Mouse (Mus musculus) frontal cortex, postnatal 25 days (tissue): Measurements from ENCODE around the gene Cdc42bpg.

ENCODE experiments used
- DNase-seq, 2 experiments: peaks; one replicate each; pipeline ENCODE4 v3.0.0; 2022; ENCODE audit warnings: low spot score in 2 of 2

Cdc42bpg gene

DNA sequence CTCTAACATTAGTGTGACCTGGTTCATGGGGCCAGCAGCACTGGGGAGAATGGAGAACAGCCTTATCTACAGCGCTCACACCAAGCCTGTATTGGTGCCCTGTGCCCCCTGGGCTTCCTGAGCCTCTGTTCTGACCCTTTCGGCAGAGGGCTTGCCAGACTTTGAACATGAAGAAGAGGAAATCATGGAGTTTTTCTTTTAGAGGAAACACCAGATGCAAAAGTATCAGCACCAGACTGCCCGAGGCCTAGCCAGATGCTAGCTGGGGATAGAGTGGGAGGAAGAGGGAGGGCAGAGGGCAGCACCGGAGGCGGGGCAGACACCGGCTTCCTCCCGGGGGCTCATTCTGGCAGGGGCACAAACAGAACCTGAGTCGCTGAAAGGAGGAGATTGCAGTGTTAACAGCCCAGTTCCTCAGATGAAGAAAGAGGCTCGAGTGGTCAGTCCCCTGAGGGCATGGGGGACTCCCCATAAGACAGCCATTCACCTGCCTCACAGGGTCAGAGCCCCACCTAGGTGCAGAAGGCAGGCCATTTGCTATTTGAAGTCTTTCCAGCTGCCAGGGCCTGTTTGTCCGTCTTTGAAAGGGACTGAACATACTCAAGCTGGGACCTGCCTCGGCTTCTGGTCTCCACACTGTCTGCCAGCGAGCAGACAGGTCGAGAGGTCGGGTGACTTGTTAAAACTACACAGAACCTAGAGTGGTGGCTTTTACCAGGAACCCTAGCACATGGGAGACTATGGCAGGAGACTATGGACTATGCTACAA, 43.1 kb downstream of the Cdc42bpg start:
- no peak for DNase-seq

- no peak for DNase-seq
Observed at GRCm38 (mm10) chr19:6351431-6352106, 45.3 kb downstream of the Cdc42bpg start.

GRCm38 (mm10) chr19:6352107-6352505, 45.9 kb downstream of the Cdc42bpg start:
- no peak for DNase-seq

DNA sequence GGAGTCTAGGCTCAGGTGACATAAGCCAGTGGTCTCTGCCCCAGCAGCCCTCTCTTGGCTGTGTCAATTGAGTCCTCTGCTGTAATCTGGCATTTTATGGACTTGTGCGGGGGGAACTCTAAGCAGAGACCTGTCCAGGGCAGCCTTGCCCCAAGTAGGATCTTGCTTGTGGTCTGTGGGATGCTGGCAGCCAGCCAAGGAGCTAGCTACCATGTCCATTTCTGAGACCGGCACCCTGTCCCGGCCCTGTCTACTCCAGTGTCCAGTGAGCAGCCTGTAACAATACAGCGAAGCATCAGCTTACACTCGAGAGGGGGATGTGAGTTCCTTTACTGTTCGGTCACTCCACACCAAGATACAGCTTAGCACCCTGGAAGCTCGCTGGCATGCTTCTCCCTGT, 47.8 kb downstream of the Cdc42bpg start:
- no peak for DNase-seq

DNA sequence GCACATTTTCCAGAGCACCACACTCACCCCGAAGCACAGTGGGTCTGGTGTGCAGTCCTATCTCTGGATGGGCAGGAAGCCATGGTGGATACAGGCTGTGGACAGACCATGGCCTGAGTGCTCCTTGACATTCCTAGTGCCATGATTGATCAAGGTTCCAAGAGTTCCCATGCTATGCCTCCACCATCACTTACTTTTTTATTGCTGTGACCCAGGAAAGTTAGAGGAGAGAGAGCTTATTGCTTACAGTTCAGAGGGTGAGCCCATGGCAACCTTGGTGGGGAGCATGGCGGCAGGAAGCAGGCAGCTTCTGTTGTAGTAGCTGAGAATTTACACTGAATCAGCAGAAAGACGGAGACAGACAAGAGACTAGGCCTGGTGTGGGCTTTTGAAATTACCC, 55.0 kb downstream of the Cdc42bpg start:
- DNase-seq: no peak

- DNase-seq: no peak
Observed at GRCm38 (mm10) chr19:6363091-6363410, 56.8 kb downstream of the Cdc42bpg start.

DNA sequence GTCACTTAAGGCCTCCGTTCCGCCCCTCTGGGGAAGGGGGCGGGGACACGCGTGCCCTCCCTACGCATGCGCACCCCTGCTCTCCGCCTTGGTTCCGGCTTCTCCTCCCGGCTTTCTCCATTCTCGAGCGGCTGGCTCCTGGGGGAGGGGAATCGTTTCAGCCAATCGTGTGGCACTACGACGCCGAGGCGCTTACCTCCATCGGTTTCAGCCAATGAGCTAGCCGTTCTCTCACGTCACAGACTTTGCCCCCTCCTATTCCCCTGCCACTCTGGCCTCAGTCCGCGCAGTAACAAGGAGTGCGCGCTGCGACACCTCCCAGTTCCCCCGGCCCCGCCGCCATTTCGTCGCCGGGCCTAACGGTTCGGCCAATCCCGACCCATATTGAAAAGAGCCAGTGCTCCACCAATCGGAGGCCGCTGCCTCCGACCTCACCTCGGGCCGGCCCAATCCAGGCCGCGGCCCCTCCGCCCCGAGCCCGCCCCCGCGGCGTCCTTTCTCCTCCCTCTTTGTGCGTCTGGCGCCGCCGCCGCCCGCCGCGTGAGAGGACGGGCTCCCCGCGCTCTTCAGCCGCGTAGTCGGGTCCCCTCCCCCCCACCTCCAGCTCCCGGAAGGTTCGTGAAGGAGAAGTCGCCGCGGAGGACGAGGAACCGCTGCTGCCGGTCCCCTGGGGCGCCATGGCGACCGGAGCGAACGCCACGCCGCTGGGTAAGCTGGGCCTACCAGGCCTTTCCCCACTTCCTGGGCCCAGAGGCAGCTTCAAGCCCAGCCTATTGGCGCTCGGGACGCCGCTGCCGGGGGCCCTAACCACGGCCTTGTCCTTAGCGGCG, 57.4 kb downstream of the Cdc42bpg start, which contains the start of gene Sf1:
Gene Sf1, plus strand, starts transcription at position 280 of the 830 bp plus-strand sequence.
- peak; percentile 96 to 99 for DNase-seq

DNA sequence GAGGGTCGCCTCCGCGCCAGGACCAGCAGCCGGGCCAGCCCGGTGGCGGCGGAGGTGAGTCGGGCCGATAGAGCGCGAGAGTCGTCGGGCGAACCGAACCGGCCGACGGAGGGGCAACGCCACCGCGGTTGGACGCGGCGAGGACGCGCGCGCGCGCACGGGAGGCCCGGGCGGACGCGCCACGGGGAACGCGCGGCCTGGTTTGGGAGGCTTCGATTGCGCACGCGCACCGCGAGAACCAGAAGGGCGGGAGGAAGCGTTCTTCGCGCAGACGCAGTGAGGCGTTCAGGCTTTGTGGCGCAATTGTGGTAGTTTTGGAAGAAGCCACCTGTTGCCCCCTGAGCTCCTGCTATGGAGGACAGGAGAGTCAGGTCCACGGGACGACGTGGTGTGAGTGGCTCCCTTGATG, 58.1 kb downstream of the Cdc42bpg start:
- peak; percentile 80 to 88 for DNase-seq

DNA sequence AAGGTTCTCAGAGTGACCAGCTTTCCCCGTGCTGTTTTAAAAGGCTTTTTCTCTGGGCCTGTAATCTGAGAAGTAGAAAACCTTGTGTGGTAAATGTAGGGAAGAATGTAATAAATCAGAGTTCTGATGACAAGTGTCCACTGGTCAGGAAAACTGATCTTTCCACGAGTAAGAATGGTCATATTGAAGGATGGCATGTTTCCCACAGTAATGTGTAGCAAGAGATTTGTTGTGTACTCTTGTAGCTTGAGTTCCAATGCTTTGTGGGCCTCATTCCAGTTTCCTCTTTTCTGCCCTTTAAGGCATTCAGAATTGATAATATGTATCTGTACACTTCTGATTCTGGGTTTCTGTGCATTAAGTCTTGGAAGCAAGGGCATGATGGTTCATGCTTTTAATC, 58.6 kb downstream of the Cdc42bpg start:
- no peak for DNase-seq

GRCm38 (mm10) chr19:6370175-6370574, 63.9 kb downstream of the Cdc42bpg start:
- no peak for DNase-seq

GRCm38 (mm10) chr19:6372433-6372832, 66.2 kb downstream of the Cdc42bpg start:
- no peak for DNase-seq

DNA sequence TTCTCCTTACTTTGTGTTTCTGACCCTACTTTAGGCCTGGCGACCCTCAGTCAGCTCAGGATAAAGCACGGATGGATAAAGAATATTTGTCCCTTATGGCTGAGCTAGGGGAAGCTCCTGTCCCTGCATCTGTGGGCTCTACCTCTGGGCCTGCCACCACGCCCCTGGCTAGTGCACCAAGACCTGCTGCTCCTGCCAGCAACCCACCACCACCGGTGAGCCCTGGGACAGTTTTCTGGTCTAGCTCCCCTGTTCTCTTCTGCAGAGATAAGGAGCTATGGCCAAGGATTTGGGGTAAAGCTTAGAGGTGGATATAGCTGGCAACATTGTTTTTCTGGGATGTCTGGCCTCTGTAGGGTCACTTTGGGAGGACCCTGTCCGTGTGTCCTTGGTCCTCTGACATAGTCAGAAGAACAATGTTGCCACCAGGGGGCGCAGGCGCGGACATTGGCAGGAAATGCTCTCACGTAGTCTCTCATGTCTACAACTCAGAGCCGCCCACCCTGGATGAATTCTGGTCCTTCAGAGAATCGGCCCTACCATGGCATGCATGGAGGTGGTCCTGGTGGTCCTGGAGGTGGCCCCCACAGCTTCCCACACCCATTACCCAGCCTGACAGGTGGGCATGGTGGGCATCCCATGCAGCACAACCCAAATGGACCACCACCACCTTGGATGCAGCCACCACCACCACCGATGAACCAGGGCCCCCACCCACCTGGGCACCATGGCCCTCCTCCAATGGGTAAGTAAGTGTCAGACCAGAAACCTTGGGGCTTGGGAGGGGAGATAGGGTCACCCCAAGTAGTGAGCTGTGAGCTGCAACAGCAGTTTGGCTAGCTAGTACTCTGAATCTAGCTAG, 67.5 kb downstream of the Cdc42bpg start:
- peak; percentile 72 to 73 for DNase-seq

- DNase-seq: no peak
Observed at GRCm38 (mm10) chr19:6374571-6374970, 68.3 kb downstream of the Cdc42bpg start.
